Mouse (Mus musculus) heart, postnatal 10 days (tissue): ENCODE data around the gene Sdsl. TPM values are rescaled to one million over a fixed set of nuclear protein-coding genes. Genes with fewer than 3 reads are reported as not detected.
A peak's percentile ranks its signal among the peaks of the same experiment; 100 is the strongest.
"Not testable (repeated sequence)": the region's sequence is repeated elsewhere in the genome, so short reads cannot be mapped to it uniquely, and the experiment has no call there.

Experiments
- DNase-seq, 2 experiments: peaks; one replicate each; pipeline ENCODE4 v3.0.0; 2021
- intact Hi-C: fragments of 180-260 bp; cut with DNase I; formaldehyde crosslinking; loops from one replicate; pipeline ENCODE4 v1.15.1; 2025
- total RNA-seq, 2 experiments: library from RNA; stranded (reverse); gene quantifications; 2 replicates each; pipeline ENCODE4 v1.2.3; 2021

Gene Sdsl
- 10 to 100 TPM in 1 of 2 experiments, 1 to 10 TPM in 1; 9.1 to 11.2 TPM for total RNA-seq

GRCm38 (mm10) chr5:120472770-120473169 lies at the start of gene Sdsl:
Sdsl (minus strand) TSS chr5:120472810.
- no peak for DNase-seq
- intact Hi-C loops, result no loop called here

- intact Hi-C loops, result no loop called here
- DNase-seq, result peak; percentile 67 to 71
These were observed 44.9 kb upstream of the Sdsl start for GRCm38 (mm10) chr5:120517552-120517951.

GRCm38 (mm10) chr5:120516221-120516984 lies 43.8 kb upstream of the Sdsl start:
- intact Hi-C loops, result no loop called here
- peak; percentile 54 to 65 for DNase-seq

- intact Hi-C loops, result no loop called here
- DNase-seq, result no peak
These were observed 42.8 kb upstream of the Sdsl start for GRCm38 (mm10) chr5:120515451-120515850.

- DNase-seq, result peak; percentile 47 to 66
- intact Hi-C loops, result no loop called here
These were observed 42.1 kb upstream of the Sdsl start for GRCm38 (mm10) chr5:120514754-120515153.

GRCm38 (mm10) chr5:120514031-120514677 lies 41.5 kb upstream of the Sdsl start:
- intact Hi-C loops, result no loop called here
- DNase-seq, result no peak

- intact Hi-C loops, result no loop called here
- no peak for DNase-seq
These were observed 40.4 kb upstream of the Sdsl start for GRCm38 (mm10) chr5:120512911-120513555.

- DNase-seq, result peak; percentile 53 to 58
- intact Hi-C loops, result no loop called here
These were observed 39.1 kb upstream of the Sdsl start for GRCm38 (mm10) chr5:120511643-120512220.

GRCm38 (mm10) chr5:120510982-120511642 lies 38.5 kb upstream of the Sdsl start, which contains the start of gene Slc8b1:
Slc8b1 (plus strand) TSS chr5:120511168.
- intact Hi-C loops, result no loop called here
- peak; percentile 96 to 98 for DNase-seq

GRCm38 (mm10) chr5:120507311-120507710 lies 34.7 kb upstream of the Sdsl start:
- intact Hi-C loops, result loop anchor here (5.0 kb wide), 2 partner anchors 80 to 165 kb away; partner anchors contain the start of genes Iqcd and Tpcn1
- no peak for DNase-seq

- intact Hi-C loops, result loop anchor here (5.0 kb wide), 2 partner anchors 81 to 166 kb away; partner anchors contain the start of genes Iqcd and Tpcn1
- no peak for DNase-seq
These were observed 33.9 kb upstream of the Sdsl start for GRCm38 (mm10) chr5:120506490-120506889.

- intact Hi-C loops, result loop anchor here (1.0 to 5.0 kb wide), 3 partner anchors 82 to 167 kb away; partner anchors contain the start of genes Iqcd and Tpcn1
- no peak for DNase-seq
These were observed 33.2 kb upstream of the Sdsl start for GRCm38 (mm10) chr5:120505781-120506180.

GRCm38 (mm10) chr5:120505368-120505767 lies 32.8 kb upstream of the Sdsl start:
- intact Hi-C loops, result loop anchor here (1.0 to 5.0 kb wide), 3 partner anchors 82 to 167 kb away; partner anchors contain the start of genes Iqcd and Tpcn1
- peak; percentile 84 to 88 for DNase-seq

- intact Hi-C loops, result no loop called here
- peak; percentile 84 to 88 for DNase-seq
These were observed 30.7 kb upstream of the Sdsl start, which contains the start of gene Plbd2 for GRCm38 (mm10) chr5:120503144-120503795. Plbd2 (minus strand) TSS chr5:120503625.

GRCm38 (mm10) chr5:120502675-120503143 lies 30.1 kb upstream of the Sdsl start:
- DNase-seq, result no peak
- intact Hi-C loops, result no loop called here

GRCm38 (mm10) chr5:120502147-120502621 lies 29.6 kb upstream of the Sdsl start:
- intact Hi-C loops, result no loop called here
- no peak for DNase-seq

GRCm38 (mm10) chr5:120500609-120501008 lies 28.0 kb upstream of the Sdsl start:
- DNase-seq, intact Hi-C loops: not testable (repeated sequence)

GRCm38 (mm10) chr5:120499202-120499601 lies 26.6 kb upstream of the Sdsl start:
- DNase-seq, result no peak
- intact Hi-C loops, result no loop called here

- no peak for DNase-seq
- intact Hi-C loops, result no loop called here
These were observed 24.5 kb upstream of the Sdsl start for GRCm38 (mm10) chr5:120497071-120497470.
